Mouse (Mus musculus) cerebellum, adult 2 months (tissue): ENCODE results near the gene Rcor1. TPM values are rescaled to one million over a fixed set of nuclear protein-coding genes. Genes with fewer than 3 reads are reported as not detected.

Experiments used
- DNase-seq, 2 experiments: peaks; one replicate each; pipeline ENCODE4 v3.0.0; 2021
- H3K27ac ChIP-seq: fragments of 200-500 bp; 2 replicates; pipeline ENCODE4 v1.5.1; 2012; ENCODE audit warnings: low read length, control low read depth, inconsistent platforms; ENCODE audit not compliant: insufficient read depth
- H3K27me3 ChIP-seq: fragments of 200-500 bp; 2 replicates; pipeline ENCODE4 v1.6.1; 2012; ENCODE audit warnings: inconsistent platforms, mild to moderate bottlenecking, low read length, moderate library complexity; ENCODE audit not compliant: control insufficient read depth, insufficient read depth
- H3K4me1 ChIP-seq: fragments of 200-500 bp; 2 replicates; pipeline ENCODE4 v1.6.1; 2011; ENCODE audit warnings: low read length; ENCODE audit not compliant: control insufficient read depth, insufficient read depth
- H3K4me3 ChIP-seq: fragments of 200-500 bp; replicated peaks from 2 replicates; pipeline ENCODE3; 2011; ENCODE audit warnings: mild to moderate bottlenecking, low read depth, low read length, control low read depth; ENCODE audit not compliant: insufficient read depth
- CTCF ChIP-seq: fragments of 200-500 bp; IDR thresholded peaks from 2 replicates; pipeline ENCODE4 v1.5.1; 2011; ENCODE audit warnings: low read depth, mild to moderate bottlenecking, control low read depth, low read length, moderate library complexity, borderline replicate concordance; ENCODE audit not compliant: insufficient read depth
- POLR2A ChIP-seq: fragments of 200-500 bp; IDR thresholded peaks from 2 replicates; pipeline ENCODE4 v1.6.1; 2011; ENCODE audit warnings: low read length, control low read depth, borderline replicate concordance; ENCODE audit not compliant: insufficient read depth
- WGBS: fragments of 180-500 bp; shearing (Covaris S2); methylation state at CpG from one replicate; pipeline ENCODE4 v1.1.7; 2018; 5-methylcytosine and 5-hydroxymethylcytosine counted together
- polyA plus RNA-seq: library from polyadenylated mRNA; depleted of rRNA; stranded (reverse); fragments of >200 nt; gene quantifications from 2 replicates; pipeline ENCODE4 v1.2.3, GENCODE M21; 2012

The Rcor1 gene
- polyA plus RNA-seq, 1 experiment = 15.8 TPM

DNA sequence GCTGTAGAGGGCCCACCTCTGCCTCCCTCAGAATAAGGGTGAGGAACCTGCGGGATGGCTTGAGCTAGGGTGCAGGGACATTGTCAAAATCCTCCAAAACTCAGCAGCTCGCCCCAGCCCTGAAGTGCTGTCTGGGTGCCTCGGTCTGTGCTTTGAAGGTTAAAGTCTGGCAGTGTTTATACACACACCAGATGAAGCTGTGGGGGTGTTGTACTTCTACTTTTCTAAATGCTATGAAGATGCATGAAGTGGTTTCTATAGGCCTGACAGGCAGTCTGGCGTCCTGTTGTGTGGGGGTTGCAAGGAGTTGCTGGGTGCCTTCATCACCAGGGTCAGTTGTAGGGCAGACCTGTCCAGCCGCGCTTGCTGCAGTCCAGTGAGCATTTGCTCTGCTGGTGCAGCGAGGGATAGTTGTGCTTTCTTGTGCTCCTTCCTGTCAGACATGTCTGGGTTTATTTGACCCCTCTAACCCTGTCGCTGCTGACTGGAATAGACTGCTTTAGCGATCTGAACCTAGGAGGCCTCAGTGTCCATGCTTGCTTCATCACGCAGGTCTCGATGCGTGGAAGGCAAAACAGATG, 37.3 kb downstream of the Rcor1 start:
- no peak overlapping the region for H3K4me3 ChIP-seq
- no peak for DNase-seq
- H3K27ac ChIP-seq = no peak overlapping the region
- TF ChIP-seq CTCF (no peak), POLR2A (no peak)
- no peaks in the 10 kb centered on the region for H3K4me1 ChIP-seq
- no peaks in the 10 kb centered on the region for H3K27me3 ChIP-seq
- WGBS = 85% methylated on average over 12 of the region's 12 CpGs

DNA sequence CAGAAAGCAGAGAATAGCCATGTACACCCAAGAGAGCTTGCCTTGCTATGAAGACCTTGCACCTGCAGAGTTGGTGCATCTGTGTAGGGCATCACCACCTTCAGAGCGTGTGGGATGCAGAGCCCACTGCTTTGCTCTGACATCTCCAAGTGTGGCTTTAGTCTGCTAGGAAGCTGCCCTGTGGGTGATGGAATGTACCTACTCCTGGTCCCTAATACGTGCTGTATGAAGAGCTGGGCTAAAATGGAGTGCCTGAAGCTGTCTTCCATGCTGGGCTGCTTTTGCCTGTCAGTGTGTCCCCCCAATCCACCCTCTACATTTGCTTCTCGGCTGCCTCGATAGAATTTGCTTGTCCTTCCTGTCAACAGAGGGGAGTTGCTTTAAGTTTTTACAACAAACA, 46.4 kb downstream of the Rcor1 start:
- Histone ChIP-seq H3K27me3 (no peaks in the 10 kb centered on the region), H3K4me1 (0 out of 2 replicates have a peak, but pooled peaks cover 4% of the 10 kb centered on the region), H3K27ac (no peak overlapping the region), H3K4me3 (no peak overlapping the region)
- no peak for DNase-seq
- WGBS = 82% methylated on average over 4 of the region's 4 CpGs
- TF ChIP-seq CTCF (no peak), POLR2A (no peak)

DNA sequence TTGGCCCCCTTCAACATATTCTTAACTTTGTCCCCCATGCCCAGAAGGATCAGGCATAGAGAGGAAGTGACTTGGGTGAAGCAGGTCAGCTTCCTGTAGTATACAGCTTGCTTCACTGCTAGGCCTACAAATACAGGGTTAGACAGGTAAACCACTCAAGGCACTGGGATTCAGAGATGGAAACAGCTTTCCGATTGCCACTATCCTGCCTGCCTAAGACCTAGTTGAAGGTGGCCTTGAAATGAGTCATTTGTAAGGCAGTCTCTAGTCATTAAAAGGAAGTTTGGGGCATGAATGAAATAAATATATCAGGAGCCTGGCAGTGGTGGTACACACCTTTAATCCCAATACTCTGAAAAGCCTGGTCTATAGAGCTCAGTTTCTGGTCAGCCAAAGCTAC, 47.9 kb downstream of the Rcor1 start:
- no peak for DNase-seq
- Histone ChIP-seq H3K4me1 (0 out of 2 replicates have a peak, but pooled peaks cover 4% of the 10 kb centered on the region), H3K27ac (no peak overlapping the region), H3K27me3 (no peaks in the 10 kb centered on the region), H3K4me3 (no peak overlapping the region)
- 100% methylated on average over 1 of the region's 1 CpGs for WGBS
- no peak for TF ChIP-seq CTCF
- TF ChIP-seq POLR2A = no peak

DNA sequence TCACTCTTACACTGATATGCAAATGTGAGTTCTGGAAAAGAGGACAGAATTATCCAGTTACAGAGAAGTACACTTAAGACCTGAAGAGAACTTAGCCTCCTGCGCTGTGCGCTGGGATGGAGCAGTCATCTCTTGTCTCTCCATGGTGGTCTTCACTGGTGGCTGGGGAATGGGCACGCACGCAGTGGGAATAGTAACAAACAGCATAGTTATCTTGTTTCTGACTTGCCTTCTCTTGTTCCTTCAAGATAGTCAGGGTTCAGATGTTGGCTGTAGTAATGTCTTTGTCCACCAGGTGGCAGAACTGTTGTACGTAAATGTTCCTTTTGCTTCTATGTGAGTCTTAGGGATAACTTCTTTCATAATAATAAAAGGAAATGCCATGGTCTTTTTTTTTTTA, 49.0 kb downstream of the Rcor1 start:
- WGBS = 32% methylated on average over 5 of the region's 5 CpGs
- Histone ChIP-seq H3K27ac (no peak overlapping the region), H3K4me1 (0 out of 2 replicates have a peak, but pooled peaks cover 4% of the 10 kb centered on the region), H3K27me3 (no peaks in the 10 kb centered on the region), H3K4me3 (no peak overlapping the region)
- TF ChIP-seq CTCF (peak; percentile 45), POLR2A (no peak)
- DNase-seq = peak; percentile 61 to 71

DNA sequence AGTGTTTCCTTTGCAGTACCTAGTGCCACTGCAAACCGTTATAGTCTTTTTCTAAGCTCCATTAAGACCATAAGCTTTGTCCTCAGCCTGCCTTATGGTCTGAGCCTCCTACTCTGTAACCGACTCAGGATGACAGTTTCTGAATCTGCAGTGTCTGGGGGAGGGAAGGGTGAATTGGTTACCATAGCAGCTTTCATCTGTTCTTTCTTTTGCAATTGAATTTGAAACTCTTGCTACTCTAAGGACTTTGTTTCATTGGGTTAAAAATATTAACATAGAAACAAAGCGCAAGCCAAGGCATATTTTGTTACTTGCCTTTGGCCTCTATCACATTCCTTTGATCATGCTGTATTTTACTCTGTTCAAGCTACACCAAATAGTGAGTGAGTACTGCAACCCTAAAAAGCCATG, 49.6 kb downstream of the Rcor1 start:
- Histone ChIP-seq H3K4me1 (0 out of 2 replicates have a peak, but pooled peaks cover 4% of the 10 kb centered on the region), H3K4me3 (no peak overlapping the region), H3K27me3 (no peaks in the 10 kb centered on the region), H3K27ac (no peak overlapping the region)
- 40% methylated on average over 3 of the region's 3 CpGs for WGBS
- DNase-seq = no peak
- TF ChIP-seq POLR2A (no peak), CTCF (no peak)

DNA sequence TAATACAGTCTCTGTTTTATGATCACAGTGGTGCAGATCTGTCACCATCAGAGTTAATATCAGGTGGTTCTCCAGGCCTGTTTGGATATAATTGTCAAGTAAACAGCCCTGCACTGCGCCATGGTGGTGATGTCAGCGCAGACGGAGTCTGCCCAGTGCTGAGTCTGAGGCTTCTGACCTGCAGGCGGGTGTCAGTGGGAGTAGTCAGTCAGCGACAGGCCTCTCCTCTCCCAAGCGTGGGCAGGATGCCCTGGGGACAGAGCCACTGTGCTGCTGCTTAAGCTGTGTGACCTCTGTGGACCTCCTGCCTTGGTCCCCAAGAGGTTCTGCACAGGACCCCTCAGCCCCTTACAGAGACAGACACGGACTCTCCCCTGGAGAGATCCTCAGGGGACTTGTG, 50.0 kb downstream of the Rcor1 start:
- H3K4me3 ChIP-seq = no peak overlapping the region
- TF ChIP-seq POLR2A (no peak), CTCF (no peak)
- no peaks in the 10 kb centered on the region for H3K27me3 ChIP-seq
- H3K4me1 ChIP-seq = 0 out of 2 replicates have a peak, but pooled peaks cover 4% of the 10 kb centered on the region
- peak in 1 of 2 experiments; percentile 11 for DNase-seq
- no peak overlapping the region for H3K27ac ChIP-seq
- WGBS = 68% methylated on average over 7 of the region's 7 CpGs

DNA sequence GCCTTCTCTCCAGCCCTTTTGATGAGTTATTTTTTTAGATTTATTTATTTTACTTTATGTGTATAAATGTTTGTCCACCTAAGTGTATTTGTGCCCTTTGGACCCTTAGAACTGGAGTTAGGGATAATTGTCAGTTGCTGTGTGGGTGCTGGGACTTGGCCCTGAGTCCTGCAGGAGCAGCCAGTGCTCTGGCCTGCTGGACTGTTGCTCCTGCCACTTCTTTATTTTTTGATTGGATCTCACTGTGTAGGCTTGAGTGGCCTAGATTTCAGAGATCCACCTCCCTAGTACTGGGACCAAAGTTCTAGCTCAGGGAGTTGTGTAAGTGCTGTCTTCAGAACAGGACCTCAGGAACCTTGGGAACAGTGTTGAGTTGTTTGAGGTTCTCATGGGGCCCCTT, 51.6 kb downstream of the Rcor1 start:
- DNase-seq = no peak
- TF ChIP-seq POLR2A (no peak), CTCF (no peak)
- Histone ChIP-seq H3K4me3 (no peak overlapping the region), H3K27me3 (no peaks in the 10 kb centered on the region), H3K27ac (no peak overlapping the region), H3K4me1 (no peaks in the 10 kb centered on the region)

DNA sequence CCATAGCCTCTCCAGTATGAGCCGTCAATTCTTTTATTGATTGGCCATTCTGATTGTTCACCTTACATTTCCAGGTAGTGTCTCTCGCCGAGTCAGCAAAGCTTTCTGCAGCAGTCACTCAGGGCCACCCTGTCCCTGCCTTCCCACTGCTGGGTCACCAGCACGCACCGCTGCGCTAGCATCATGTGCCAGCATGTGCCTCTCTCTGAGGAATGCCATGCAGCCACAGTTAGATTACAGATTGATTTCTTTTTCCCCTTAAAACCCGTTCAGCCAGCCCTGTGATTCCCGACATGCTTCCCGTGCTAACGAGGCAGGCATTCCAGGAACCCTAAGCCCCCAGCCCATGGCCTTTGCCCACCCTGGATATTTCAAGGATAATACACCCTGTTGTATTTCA, 52.8 kb downstream of the Rcor1 start:
- no peak overlapping the region for H3K4me3 ChIP-seq
- no peak overlapping the region for H3K27ac ChIP-seq
- no peak for TF ChIP-seq CTCF
- TF ChIP-seq POLR2A = no peak
- WGBS = 92% methylated on average over 10 of the region's 10 CpGs
- H3K4me1 ChIP-seq = no peaks in the 10 kb centered on the region
- DNase-seq = no peak
- H3K27me3 ChIP-seq = no peaks in the 10 kb centered on the region
